Mouse (Mus musculus): Measurements from ENCODE around the gene Clns1a. TPM values are rescaled to one million over a fixed set of nuclear protein-coding genes. Genes with fewer than 3 reads are reported as not detected.
A peak's percentile ranks its signal among the peaks of the same experiment; 100 is the strongest.

Gene Clns1a
- polyA plus RNA-seq, 1 experiment, result 9.9 TPM

GRCm38 (mm10) chr7:97737256-97737637 lies 40.8 kb downstream of the Clns1a start:
- Histone ChIP-seq H3K4me3 (ENCODE audit: low read depth, low read length) (peak overlapping the region; percentile 74), H3K36me3 (ENCODE audit: control insufficient read depth, insufficient read depth, low read length) (no peaks in the 10 kb centered on the region), H3K27me3 (ENCODE audit: control insufficient read depth, insufficient read depth, low read length) (no peaks in the 10 kb centered on the region), H3K4me1 (ENCODE audit: control insufficient read depth, insufficient read depth, insufficient read length, low read length) (peaks cover 13% of the 10 kb centered on the region), H3K27ac (ENCODE audit: insufficient read depth, low read depth, low read length) (peak overlapping the region; percentile 76)
- TF ChIP-seq CTCF (IDR thresholded peaks at IDR 0.05; ENCODE audit: extremely low read depth, insufficient read length, insufficient replicate concordance, low read depth, low read length) (no peak), POLR2A (IDR thresholded peaks at IDR 0.05; ENCODE audit: low read depth, low read length) (no peak)
- WGBS, result 7% methylated on average over 12 of the region's 12 CpGs

- Histone ChIP-seq H3K4me1 (ENCODE audit: control insufficient read depth, insufficient read depth, insufficient read length, low read length) (peaks cover 13% of the 10 kb centered on the region), H3K4me3 (ENCODE audit: low read depth, low read length) (peak within 1 kb of the TSS; percentile 74), H3K27me3 (ENCODE audit: control insufficient read depth, insufficient read depth, low read length) (no peaks in the 10 kb centered on the region), H3K36me3 (ENCODE audit: control insufficient read depth, insufficient read depth, low read length) (no peaks in the 10 kb centered on the region), H3K27ac (ENCODE audit: insufficient read depth, low read depth, low read length) (peak within 1 kb of the TSS; percentile 76)
- TF ChIP-seq POLR2A (IDR thresholded peaks at IDR 0.05; ENCODE audit: low read depth, low read length) (peak; percentile 64; the same call in 1 of the 2 replicates), CTCF (IDR thresholded peaks at IDR 0.05; ENCODE audit: extremely low read depth, insufficient read length, insufficient replicate concordance, low read depth, low read length) (no peak)
- under 1% methylated on average over 58 of the region's 64 CpGs for WGBS
Observed at GRCm38 (mm10) chr7:97737638-97738456, 41.4 kb downstream of the Clns1a start, which contains the start of gene Aqp11. Gene Aqp11 (minus strand): TSS chr7:97738289.

DNA sequence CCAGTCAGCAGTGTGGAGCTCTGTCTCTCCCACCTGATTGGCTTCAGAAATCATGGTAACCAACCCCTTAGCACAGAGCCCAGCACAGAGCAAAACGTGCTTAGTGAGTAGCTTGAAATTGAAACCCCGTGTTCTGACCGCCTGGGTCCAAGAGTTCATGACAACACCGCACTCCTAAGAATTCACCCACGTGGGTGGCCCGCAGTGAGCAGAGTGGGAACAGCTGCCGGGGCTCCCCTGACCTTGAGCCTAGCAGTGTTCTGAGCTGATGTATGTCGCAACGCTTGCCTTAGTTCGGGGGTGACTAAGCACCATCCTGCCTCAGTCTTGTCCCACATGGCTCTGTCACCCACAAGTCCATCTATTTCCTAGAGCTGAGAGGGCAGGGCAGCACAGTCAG lies 44.5 kb downstream of the Clns1a start:
- WGBS, result 17% methylated on average over 10 of the region's 10 CpGs
- TF ChIP-seq POLR2A (IDR thresholded peaks at IDR 0.05; ENCODE audit: low read depth, low read length) (peak; percentile 10; the same call in 1 of the 2 replicates), CTCF (IDR thresholded peaks at IDR 0.05; ENCODE audit: extremely low read depth, insufficient read length, insufficient replicate concordance, low read depth, low read length) (no peak)

GRCm38 (mm10) chr7:97741756-97742291 lies 45.4 kb downstream of the Clns1a start:
- Histone ChIP-seq H3K27me3 (ENCODE audit: control insufficient read depth, insufficient read depth, low read length) (no peaks in the 10 kb centered on the region), H3K36me3 (ENCODE audit: control insufficient read depth, insufficient read depth, low read length) (no peaks in the 10 kb centered on the region), H3K4me1 (ENCODE audit: control insufficient read depth, insufficient read depth, insufficient read length, low read length) (peaks cover 13% of the 10 kb centered on the region), H3K4me3 (ENCODE audit: low read depth, low read length) (no peak overlapping the region), H3K27ac (ENCODE audit: insufficient read depth, low read depth, low read length) (no peak overlapping the region)
- TF ChIP-seq POLR2A (IDR thresholded peaks at IDR 0.05; ENCODE audit: low read depth, low read length) (no peak), CTCF (IDR thresholded peaks at IDR 0.05; ENCODE audit: extremely low read depth, insufficient read length, insufficient replicate concordance, low read depth, low read length) (no peak)
- 30% methylated on average over 1 of the region's 1 CpGs for WGBS

More for the DNA sequence above, 44.5 kb downstream of the Clns1a start:
- Histone ChIP-seq H3K4me1 (ENCODE audit: control insufficient read depth, insufficient read depth, insufficient read length, low read length) (peaks cover 13% of the 10 kb centered on the region), H3K27me3 (ENCODE audit: control insufficient read depth, insufficient read depth, low read length) (no peaks in the 10 kb centered on the region), H3K27ac (ENCODE audit: insufficient read depth, low read depth, low read length) (peak overlapping the region; percentile 47), H3K36me3 (ENCODE audit: control insufficient read depth, insufficient read depth, low read length) (no peaks in the 10 kb centered on the region), H3K4me3 (ENCODE audit: low read depth, low read length) (no peak overlapping the region)

GRCm38 (mm10) chr7:97745299-97745698 lies 48.9 kb downstream of the Clns1a start:
- TF ChIP-seq POLR2A (IDR thresholded peaks at IDR 0.05; ENCODE audit: low read depth, low read length), result no peak
- TF ChIP-seq CTCF (IDR thresholded peaks at IDR 0.05; ENCODE audit: extremely low read depth, insufficient read length, insufficient replicate concordance, low read depth, low read length), result peak; percentile 60; the same call in 1 of the 2 replicates
- Histone ChIP-seq H3K27ac (ENCODE audit: insufficient read depth, low read depth, low read length) (no peak overlapping the region), H3K27me3 (ENCODE audit: control insufficient read depth, insufficient read depth, low read length) (no peaks in the 10 kb centered on the region), H3K4me1 (ENCODE audit: control insufficient read depth, insufficient read depth, insufficient read length, low read length) (peaks cover 19% of the 10 kb centered on the region), H3K4me3 (ENCODE audit: low read depth, low read length) (no peak overlapping the region), H3K36me3 (ENCODE audit: control insufficient read depth, insufficient read depth, low read length) (no peaks in the 10 kb centered on the region)
- WGBS, result 8% methylated on average over 3 of the region's 3 CpGs

- WGBS, result 78% methylated on average over 4 of the region's 4 CpGs
Observed at GRCm38 (mm10) chr7:97747176-97747707, 50.8 kb downstream of the Clns1a start.

More at GRCm38 (mm10) chr7:97747176-97747707, 50.8 kb downstream of the Clns1a start:
- peaks cover 10% of the 10 kb centered on the region for H3K4me1 ChIP-seq (ENCODE audit: control insufficient read depth, insufficient read depth, insufficient read length, low read length)
- H3K27me3 ChIP-seq (ENCODE audit: control insufficient read depth, insufficient read depth, low read length), result no peaks in the 10 kb centered on the region
- H3K4me3 ChIP-seq (ENCODE audit: low read depth, low read length), result no peak overlapping the region
- H3K36me3 ChIP-seq (ENCODE audit: control insufficient read depth, insufficient read depth, low read length), result no peaks in the 10 kb centered on the region
- no peak overlapping the region for H3K27ac ChIP-seq (ENCODE audit: insufficient read depth, low read depth, low read length)
- TF ChIP-seq CTCF (IDR thresholded peaks at IDR 0.05; ENCODE audit: extremely low read depth, insufficient read length, insufficient replicate concordance, low read depth, low read length) (no peak), POLR2A (IDR thresholded peaks at IDR 0.05; ENCODE audit: low read depth, low read length) (no peak)

Data from small intestine, adult 2 months (tissue).